Mouse (Mus musculus): ENCODE measurements around the gene Spon1.

Gene Spon1

DNA sequence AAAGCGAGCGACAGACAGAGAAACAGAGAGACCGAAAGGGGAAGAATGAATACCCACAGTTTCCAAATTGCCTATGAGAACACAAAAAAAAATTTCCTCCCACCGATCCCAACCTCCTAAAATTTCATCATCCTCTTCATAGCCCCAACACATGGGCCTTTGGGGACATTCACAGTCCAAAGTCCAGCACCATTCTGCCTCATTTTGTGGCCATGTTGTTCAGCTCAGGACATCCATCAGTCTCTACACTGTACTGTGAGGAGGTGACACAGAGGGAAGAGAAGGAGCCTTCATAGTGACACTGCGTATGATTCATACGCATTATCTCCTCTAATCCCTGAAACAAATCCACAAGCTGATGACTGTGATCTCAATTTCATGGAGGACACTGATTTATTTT is 12.7 kb downstream of the Spon1 start:
- no peak for DNase-seq (ENCODE audit: low read depth, low spot score)

- DNase-seq (ENCODE audit: low read depth, low spot score), result no peak
Observed at GRCm38 (mm10) chr7:113780286-113780685, 14.5 kb downstream of the Spon1 start.

DNA sequence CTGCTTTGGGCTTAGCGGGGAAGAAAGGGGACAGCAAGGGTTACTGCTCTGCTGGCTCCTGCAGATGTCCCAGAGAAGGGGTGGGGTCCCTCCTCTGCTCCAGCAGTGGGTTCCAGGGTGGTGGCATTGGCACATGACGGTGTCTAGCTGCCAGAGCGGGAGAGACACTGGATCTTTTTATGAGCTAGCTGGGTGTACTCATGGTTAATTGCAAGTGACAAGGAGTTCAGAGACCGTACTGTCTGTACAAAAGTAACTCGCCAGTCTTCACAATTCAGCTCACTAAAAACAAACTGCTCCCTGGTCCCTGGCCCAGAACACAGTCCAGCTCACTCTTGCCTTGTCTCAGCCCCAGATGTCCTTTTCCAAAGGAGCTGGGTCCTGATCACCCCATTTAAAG is 26.2 kb downstream of the Spon1 start:
- DNase-seq (ENCODE audit: low read depth, low spot score), result no peak

DNA sequence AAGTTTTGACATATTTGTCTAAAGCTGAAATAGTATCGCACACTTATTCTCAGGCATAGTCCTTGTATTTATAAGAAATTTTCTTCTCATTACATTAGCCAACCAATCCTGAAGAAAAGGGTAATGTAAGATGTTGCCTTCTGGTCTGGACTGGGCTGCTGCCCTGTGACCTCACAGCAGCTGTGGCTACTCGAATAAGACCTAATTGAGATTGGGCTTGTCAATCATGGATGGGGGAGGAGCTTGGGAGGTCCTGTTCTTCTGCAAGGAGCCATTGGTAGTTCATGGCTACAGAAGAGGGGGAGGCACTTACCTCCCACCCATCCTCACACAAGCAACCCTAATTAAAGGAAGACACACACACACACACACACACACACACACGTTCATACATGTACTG is 27.1 kb downstream of the Spon1 start:
- DNase-seq (ENCODE audit: low read depth, low spot score), result no peak

DNA sequence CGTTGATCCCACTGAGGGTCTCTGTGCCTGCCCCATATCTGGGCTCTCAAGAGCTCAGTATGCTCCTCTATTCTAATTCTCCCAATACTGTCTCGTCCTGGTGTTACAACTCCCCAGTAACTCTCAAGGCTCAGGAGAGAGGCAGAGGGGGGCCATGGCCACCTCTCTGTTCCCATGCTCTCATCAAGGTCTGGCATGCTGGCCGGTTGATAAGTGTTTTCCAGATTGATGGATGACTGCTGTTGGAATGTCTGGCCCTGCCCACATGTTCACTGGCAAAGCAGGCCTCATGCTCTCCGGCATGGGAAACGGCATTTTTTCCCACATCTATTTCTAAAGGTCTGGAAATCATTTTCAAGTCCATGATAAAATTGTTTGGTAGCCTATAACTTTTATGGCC is 29.4 kb downstream of the Spon1 start:
- DNase-seq (ENCODE audit: low read depth, low spot score), result no peak

DNA sequence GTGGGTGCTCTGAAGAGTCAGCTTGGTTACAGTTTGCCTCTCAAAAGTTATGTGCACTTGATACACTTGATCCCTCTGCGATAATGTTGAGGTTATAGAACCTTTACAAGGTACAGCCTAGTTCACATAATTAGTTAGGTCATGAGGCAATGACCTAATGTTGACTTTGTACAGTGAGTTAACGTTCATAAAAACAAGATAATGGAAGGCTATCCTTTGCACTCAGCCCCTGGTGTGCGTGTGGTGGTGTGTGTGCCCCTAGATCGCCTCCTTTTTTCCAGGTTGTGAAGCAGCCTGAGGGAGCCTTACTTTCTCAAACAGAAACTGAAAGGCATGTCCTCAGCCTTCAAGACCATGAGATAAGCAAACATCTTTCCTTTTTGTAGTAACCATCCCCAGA is 31.3 kb downstream of the Spon1 start:
- DNase-seq (ENCODE audit: low read depth, low spot score), result no peak

- DNase-seq (ENCODE audit: low read depth, low spot score), result peak; percentile 65
Observed at GRCm38 (mm10) chr7:113798605-113799255, 32.9 kb downstream of the Spon1 start.

DNA sequence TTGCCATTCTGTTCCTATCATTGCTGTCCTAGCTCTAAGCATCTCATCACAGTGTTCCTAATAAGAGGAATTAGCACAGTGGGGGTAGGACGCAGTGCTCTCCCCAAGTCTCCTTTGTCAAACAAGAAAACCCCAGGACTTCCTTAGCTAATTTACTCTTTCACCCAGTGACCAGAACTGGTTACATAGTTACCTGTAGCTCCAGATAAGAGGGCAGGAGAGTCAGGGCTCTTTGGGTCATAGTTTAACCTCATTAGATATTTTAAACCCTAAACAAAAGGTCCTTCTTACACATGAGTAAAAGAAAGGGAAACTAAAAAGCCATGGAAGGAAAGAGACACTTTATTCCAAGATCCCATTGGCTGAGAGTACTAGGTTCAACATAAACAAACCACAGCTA is 44.0 kb downstream of the Spon1 start:
- no peak for DNase-seq (ENCODE audit: low read depth, low spot score)

DNA sequence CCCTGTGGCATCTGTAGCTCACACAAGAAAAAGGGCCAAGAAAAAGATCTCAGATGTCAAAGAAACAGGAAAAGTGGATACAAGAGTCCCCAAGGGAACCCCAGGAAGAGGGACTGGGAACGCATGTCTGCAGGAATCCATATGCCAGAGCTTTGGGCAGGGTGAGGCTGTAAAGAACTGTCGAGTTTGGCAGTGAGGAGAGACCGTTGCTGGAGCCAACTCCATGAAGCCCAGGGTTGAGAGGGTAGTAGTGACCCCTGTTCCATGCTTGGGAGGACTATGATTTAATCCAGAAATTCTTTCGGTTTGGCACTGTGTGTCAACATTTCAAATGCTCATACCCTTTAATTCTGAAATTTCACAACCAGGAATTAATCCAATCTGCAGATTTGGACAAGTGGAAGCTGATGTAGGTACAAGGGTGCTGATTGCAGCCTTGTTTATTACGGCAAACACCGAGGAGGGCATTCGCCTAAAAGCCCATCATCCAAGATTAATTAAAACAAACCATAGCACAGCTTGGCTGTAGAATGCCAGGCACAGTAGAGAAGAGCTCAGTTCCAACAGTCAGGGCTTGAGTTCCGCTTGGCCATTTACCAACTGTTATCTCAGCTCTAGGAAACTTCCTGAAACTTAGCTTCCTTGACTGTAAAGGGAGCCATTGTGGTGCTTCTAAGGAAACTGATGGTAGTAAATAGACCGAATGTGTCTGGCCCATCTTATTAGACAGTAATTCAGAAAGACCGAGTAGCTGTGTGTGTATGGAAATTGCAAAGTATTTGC is 45.8 kb downstream of the Spon1 start:
- peak; percentile 67 for DNase-seq (ENCODE audit: low read depth, low spot score)

GRCm38 (mm10) chr7:113814101-113814779 is 48.4 kb downstream of the Spon1 start:
- DNase-seq (ENCODE audit: low read depth, low spot score), result no peak

DNA sequence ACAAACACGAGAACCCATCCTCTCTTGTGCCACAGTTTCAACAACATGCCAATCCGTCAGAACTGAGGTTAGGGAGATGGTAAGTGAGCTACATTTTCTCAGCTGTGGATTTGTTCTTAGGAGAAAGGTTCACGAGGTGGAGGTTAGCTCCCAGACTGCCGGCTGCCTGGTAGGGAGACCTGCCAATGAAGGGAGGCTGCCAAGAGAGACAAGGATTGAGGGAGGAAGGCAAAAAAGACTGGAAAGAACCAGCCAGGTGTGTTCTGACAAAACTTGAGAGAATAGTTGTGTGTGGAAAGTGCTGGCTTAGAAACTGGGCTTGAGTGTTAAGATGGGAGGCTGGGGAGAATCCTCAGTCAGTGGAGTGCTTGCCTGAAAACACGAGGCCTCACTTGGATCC is 49.9 kb downstream of the Spon1 start:
- DNase-seq (ENCODE audit: low read depth, low spot score), result peak; percentile 41

GRCm38 (mm10) chr7:113816827-113817334 is 51.1 kb downstream of the Spon1 start:
- DNase-seq (ENCODE audit: low read depth, low spot score), result no peak

DNA sequence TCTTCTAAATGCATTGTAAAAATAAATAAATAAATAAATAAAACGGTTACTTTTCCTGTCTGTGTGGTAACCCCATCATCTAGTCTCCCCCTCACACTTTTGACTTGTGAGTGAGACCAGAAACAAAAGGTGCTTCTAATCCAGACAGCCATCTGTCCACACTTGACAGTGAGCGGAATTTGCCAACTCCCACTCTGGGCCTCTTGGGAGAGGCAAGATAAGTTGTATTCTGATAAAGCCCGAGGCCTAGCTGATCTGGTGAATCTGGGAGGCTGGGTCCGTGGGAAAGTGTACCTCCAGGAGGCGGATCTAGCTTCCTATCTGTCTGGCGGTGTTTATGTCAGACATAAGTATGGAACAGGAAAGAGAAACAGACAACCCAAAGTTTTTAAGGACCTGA is 52.3 kb downstream of the Spon1 start:
- DNase-seq (ENCODE audit: low read depth, low spot score), result peak; percentile 58

GRCm38 (mm10) chr7:113820213-113820612 is 54.4 kb downstream of the Spon1 start:
- DNase-seq (ENCODE audit: low read depth, low spot score), result peak; percentile 39

DNA sequence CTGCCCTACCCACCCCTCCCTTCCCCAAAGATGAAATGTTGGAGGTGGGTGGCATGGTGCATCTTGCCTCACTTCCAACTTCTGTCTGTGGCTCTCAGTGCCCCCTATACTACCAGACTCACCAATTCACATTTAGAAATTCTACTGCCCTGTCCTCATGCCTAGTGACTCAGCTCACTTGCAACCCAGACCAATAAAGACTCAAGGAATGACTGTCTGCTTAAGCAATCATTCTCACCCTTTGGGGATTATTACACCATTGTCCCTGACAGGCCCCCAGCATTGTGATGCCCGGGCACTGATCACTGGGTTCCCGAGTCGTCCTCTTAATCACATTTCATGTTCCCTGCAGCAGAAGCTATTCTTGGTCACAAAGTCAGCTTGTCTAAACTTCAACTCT is 57.2 kb downstream of the Spon1 start:
- no peak for DNase-seq (ENCODE audit: low read depth, low spot score)

DNA sequence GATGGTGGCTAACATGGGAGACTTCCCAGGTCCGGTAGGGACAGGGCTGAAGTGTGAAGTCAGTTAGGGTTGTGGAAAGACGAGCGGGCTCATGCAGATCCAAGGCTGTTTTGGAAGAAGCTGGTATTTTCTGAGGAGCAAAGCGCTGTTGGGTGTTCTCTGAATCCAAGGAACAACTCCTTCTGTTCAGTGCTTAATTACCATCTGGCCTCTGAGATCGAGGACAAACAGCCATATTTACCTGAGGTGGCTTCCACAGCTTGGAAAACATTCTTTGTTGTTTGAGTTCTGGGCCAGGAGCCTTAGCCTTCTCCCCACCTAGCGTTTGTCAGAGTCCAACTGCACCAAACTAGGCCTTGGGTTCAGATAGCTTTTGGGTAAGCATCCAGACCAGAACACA is 58.9 kb downstream of the Spon1 start:
- DNase-seq (ENCODE audit: low read depth, low spot score), result peak; percentile 85

GRCm38 (mm10) chr7:113825498-113826205 is 59.9 kb downstream of the Spon1 start:
- DNase-seq (ENCODE audit: low read depth, low spot score), result no peak

- no peak for DNase-seq (ENCODE audit: low read depth, low spot score)
Observed at GRCm38 (mm10) chr7:113826510-113826909, 60.7 kb downstream of the Spon1 start.

- no peak for DNase-seq (ENCODE audit: low read depth, low spot score)
Observed at GRCm38 (mm10) chr7:113828122-113828571, 62.3 kb downstream of the Spon1 start.

DNA sequence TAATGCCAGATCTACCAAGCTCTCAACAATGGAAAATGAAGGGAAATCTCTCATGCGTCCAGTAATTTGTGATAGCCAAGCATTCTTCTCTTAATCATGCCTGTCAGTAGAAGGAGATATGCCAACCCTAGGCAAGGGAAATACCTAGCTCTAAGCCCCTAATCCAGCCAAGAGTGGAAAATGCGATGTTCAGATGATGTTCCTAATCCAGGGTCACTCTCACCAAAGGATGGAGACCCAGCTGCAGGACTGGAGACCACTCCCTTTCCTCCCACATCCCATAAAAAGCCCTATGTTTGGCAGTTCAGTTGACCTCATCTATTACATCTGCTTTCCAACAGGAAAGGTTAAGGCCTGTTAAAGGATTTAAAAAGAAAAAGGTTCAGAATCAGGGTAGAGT is 62.8 kb downstream of the Spon1 start:
- no peak for DNase-seq (ENCODE audit: low read depth, low spot score)

DNA sequence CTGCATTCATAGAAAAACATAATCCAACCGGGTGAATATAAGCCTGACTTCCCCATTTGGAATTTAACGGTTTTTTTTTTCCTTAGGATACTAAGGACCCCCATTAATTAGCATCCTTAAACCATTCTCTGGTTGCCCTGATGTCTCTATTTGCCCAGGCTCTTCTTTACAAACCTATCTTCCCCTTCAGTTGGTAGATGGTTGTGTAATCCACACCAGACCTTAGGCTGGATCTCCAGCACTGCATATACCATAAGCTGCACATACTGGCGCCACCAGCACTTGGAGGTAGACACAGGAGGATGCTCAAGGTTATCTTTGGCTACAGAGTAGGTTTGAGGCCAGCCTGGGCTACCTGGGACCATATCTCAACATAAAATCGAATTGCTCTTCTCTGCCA is 71.4 kb downstream of the Spon1 start:
- no peak for DNase-seq (ENCODE audit: low read depth, low spot score)

DNA sequence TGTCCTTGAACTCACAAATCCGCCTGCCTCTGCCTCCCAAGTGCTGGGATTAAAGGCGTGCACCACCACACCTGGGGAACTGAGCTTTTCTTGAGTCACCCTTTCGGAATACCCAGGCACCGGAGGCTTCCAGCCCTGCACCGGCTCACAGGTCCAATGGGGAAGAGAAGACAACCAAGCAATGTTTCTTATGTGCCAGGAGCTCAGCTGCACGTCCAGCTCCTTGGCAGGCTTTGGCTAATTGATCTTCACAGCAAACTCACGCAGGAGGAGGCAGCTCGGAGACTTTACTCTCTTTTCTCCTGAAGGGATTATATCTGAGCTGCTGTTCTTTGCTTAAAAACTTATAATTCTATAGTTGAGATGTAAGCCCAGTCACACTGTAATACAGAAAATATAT is 73.6 kb downstream of the Spon1 start:
- DNase-seq (ENCODE audit: low read depth, low spot score), result no peak

Data from brain, adult 2 months (tissue).